Comparison of ENCODE assay signal across 8 mouse cellular contexts in the genomic region with DNA sequence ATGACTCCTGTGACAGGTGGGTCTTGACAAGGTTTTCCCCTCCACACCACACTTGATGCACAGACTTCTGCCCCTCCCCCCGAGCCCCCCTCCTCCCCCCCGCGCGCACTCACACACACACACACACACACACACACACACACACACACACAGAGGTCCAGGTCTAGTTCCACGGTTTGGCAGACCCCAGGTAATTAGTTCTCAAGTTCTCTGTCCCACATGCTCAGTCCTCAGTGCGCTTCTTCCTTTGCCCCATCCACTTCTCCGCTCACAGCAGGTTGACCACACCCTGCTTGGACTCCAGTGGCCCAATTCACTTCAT. TPM values are rescaled to one million over a fixed set of nuclear protein-coding genes. Genes with fewer than 3 reads are reported as not detected.
A peak's percentile ranks its signal among the peaks of the same experiment; 100 is the strongest.
DNase-seq lines count a peak whose midpoint lies in the region; ATAC-seq and TF ChIP-seq lines count a peak whose summit lies in the region.

No protein-coding gene starts in this region.

- H3K36me3 ChIP-seq in lung, embryonic 15.5 days, result no peaks in the 10 kb centered on the region
- no peaks in the 10 kb centered on the region for H3K36me3 ChIP-seq in forebrain, embryonic 12.5 days (replicated peaks)
- H3K36me3 ChIP-seq in intestine, postnatal 0 days (ENCODE audit: control insufficient read depth, insufficient read depth), result no peaks in the 10 kb centered on the region
- H3K36me3 ChIP-seq in neural tube, embryonic 14.5 days (ENCODE audit: control insufficient read depth, insufficient read depth, low read length), result no peaks in the 10 kb centered on the region

- H3K4me3 ChIP-seq in lung, embryonic 15.5 days, result peak overlapping the region; percentile 47
- H3K4me3 ChIP-seq in forebrain, embryonic 12.5 days (replicated peaks), result peak overlapping the region; percentile 55
- peak overlapping the region; percentile 27 for H3K4me3 ChIP-seq in intestine, postnatal 0 days (ENCODE audit: low read depth, low read length)
- H3K4me3 ChIP-seq in neural tube, embryonic 14.5 days (ENCODE audit: low read depth, low read length), result peak overlapping the region; percentile 40

- no peak for DNase-seq in lung, postnatal 14 days
- DNase-seq in embryo, embryonic 11 days, result no peak
- no peak for DNase-seq in layer of hippocampus, postnatal 10 days (ENCODE audit: low spot score in 2 of 2)

- peaks cover 7% of the 10 kb centered on the region; the same call in 1 of the 2 replicates for H3K27me3 ChIP-seq in lung, embryonic 15.5 days
- H3K27me3 ChIP-seq in forebrain, embryonic 12.5 days, result peaks cover 10% of the 10 kb centered on the region; the same call in 1 of the 2 replicates
- no peaks in the 10 kb centered on the region for H3K27me3 ChIP-seq in intestine, postnatal 0 days (replicated peaks; ENCODE audit: control insufficient read depth, insufficient read depth, low read length)
- H3K27me3 ChIP-seq in neural tube, embryonic 14.5 days (ENCODE audit: control insufficient read depth, insufficient read depth, low read length), result no peaks in the 10 kb centered on the region

- H3K27ac ChIP-seq in lung, embryonic 15.5 days, result no peak overlapping the region
- H3K27ac ChIP-seq in forebrain, embryonic 12.5 days, result peak overlapping the region; percentile 38; the same call in 1 of the 2 replicates
- H3K27ac ChIP-seq in intestine, postnatal 0 days (ENCODE audit: low read depth, low read length), result no peak overlapping the region
- H3K27ac ChIP-seq in neural tube, embryonic 14.5 days (ENCODE audit: low read depth, low read length), result no peak overlapping the region

- peak overlapping the region; percentile 99 for H3K4me2 ChIP-seq in lung, embryonic 15.5 days
- H3K4me2 ChIP-seq in forebrain, embryonic 12.5 days, result peak overlapping the region; percentile 98
- peak overlapping the region; percentile 80 for H3K4me2 ChIP-seq in intestine, postnatal 0 days (replicated peaks; ENCODE audit: low read depth)
- peak overlapping the region; percentile 93 for H3K4me2 ChIP-seq in neural tube, embryonic 14.5 days (ENCODE audit: low read depth, low read length)

- WGBS in lung, embryonic 15.5 days, result 30% methylated on average over 4 of the region's 7 CpGs
- 47% methylated on average over 5 of the region's 7 CpGs for WGBS in forebrain, embryonic 12.5 days
- WGBS in intestine, postnatal 0 days, result 19% methylated on average over 4 of the region's 7 CpGs
- WGBS in neural tube, embryonic 14.5 days, result 25% methylated on average over 7 of the region's 7 CpGs

- no peaks in the 10 kb centered on the region for H3K9me3 ChIP-seq in lung, embryonic 15.5 days
- no peaks in the 10 kb centered on the region for H3K9me3 ChIP-seq in forebrain, embryonic 12.5 days
- no peaks in the 10 kb centered on the region for H3K9me3 ChIP-seq in intestine, postnatal 0 days (ENCODE audit: control insufficient read depth)
- no peaks in the 10 kb centered on the region for H3K9me3 ChIP-seq in neural tube, embryonic 14.5 days (ENCODE audit: control insufficient read depth, low read length)

- no peak for TF ChIP-seq CTCF in intestine, postnatal 0 days (IDR thresholded peaks at IDR 0.05; ENCODE audit: low read depth)

- H3K4me1 ChIP-seq in lung, embryonic 15.5 days, result peaks cover 10% of the 10 kb centered on the region
- H3K4me1 ChIP-seq in forebrain, embryonic 12.5 days, result peaks cover 15% of the 10 kb centered on the region
- H3K4me1 ChIP-seq in intestine, postnatal 0 days (replicated peaks; ENCODE audit: control insufficient read depth, insufficient read depth, low read length), result no peaks in the 10 kb centered on the region
- H3K4me1 ChIP-seq in neural tube, embryonic 14.5 days (ENCODE audit: control insufficient read depth, insufficient read depth, low read length), result no peaks in the 10 kb centered on the region

- peak; percentile 35; the same call in 1 of the 2 replicates for ATAC-seq in lung, embryonic 15.5 days (ENCODE audit: borderline replicate concordance, extremely low read depth, low FRiP score, low TSS enrichment)
- peak; percentile 9; the same call in 1 of the 2 replicates for ATAC-seq in forebrain, embryonic 12.5 days (ENCODE audit: low FRiP score)
- ATAC-seq in intestine, postnatal 0 days, result no peak
- no peak; the same call in 1 of the 2 replicates for ATAC-seq in neural tube, embryonic 14.5 days (ENCODE audit: low read depth)
- no peak for ATAC-seq in megakaryocyte-erythroid progenitor cell, adult 5-6 weeks (replicated peaks; ENCODE audit: low FRiP score, low TSS enrichment, poor library complexity, severe bottlenecking)

- H3K9ac ChIP-seq in lung, embryonic 15.5 days, result no peak overlapping the region
- H3K9ac ChIP-seq in forebrain, embryonic 12.5 days, result peak overlapping the region; percentile 71
- no peak overlapping the region for H3K9ac ChIP-seq in intestine, postnatal 0 days (ENCODE audit: low read depth, low read length)
- peak overlapping the region; percentile 61 for H3K9ac ChIP-seq in neural tube, embryonic 14.5 days (replicated peaks; ENCODE audit: low read depth, low read length)

RNA-seq across cellular contexts. Expression of a gene that starts 0.3 kb away (rescaled TPM):
- polyA plus RNA-seq in lung, embryonic 15.5 days (2015; fragmentation: Nextera tagmentation; extraction: Ambion mirVana), result 57.7 and 57.8 TPM in 2 replicates
- 78.8 and 80.8 TPM in 2 replicates for polyA plus RNA-seq in forebrain, embryonic 12.5 days (2016; fragmentation: Nextera tagmentation; extraction: Ambion mirVana)
- polyA plus RNA-seq in intestine, postnatal 0 days (2015; fragmentation: Nextera tagmentation; extraction: Ambion mirVana), result 56.1 and 57.3 TPM in 2 replicates
- 26.9 and 27.8 TPM in 2 replicates for polyA plus RNA-seq in neural tube, embryonic 14.5 days (2014; fragmentation: Nextera tagmentation; extraction: Ambion mirVana)
- 10 to 100 TPM; 18.7 to 19.0 TPM for total RNA-seq in layer of hippocampus, postnatal 10 days (2021)
- 73.1 and 97.2 TPM in 2 replicates for total RNA-seq in megakaryocyte-erythroid progenitor cell, adult 5-6 weeks (2014; fragmentation: Nextera tagmentation)
- total RNA-seq in megakaryocyte-erythroid progenitor cell, adult 5-6 weeks (2017), result 74.5 and 81.1 TPM in 2 replicates

RNA-seq across cellular contexts. Expression of a gene that starts 0.7 kb away (rescaled TPM):
- polyA plus RNA-seq in lung, embryonic 15.5 days (2015; fragmentation: Nextera tagmentation; extraction: Ambion mirVana), result 0.54 and 0.96 TPM in 2 replicates
- polyA plus RNA-seq in forebrain, embryonic 12.5 days (2016; fragmentation: Nextera tagmentation; extraction: Ambion mirVana), result 9.1 and 10.2 TPM in 2 replicates
- 0.50 and 0.57 TPM in 2 replicates for polyA plus RNA-seq in intestine, postnatal 0 days (2015; fragmentation: Nextera tagmentation; extraction: Ambion mirVana)
- polyA plus RNA-seq in neural tube, embryonic 14.5 days (2014; fragmentation: Nextera tagmentation; extraction: Ambion mirVana), result 16.3 and 19.6 TPM in 2 replicates
- total RNA-seq in layer of hippocampus, postnatal 10 days (2021), result 1 to 10 TPM; 8.1 to 9.8 TPM
- total RNA-seq in megakaryocyte-erythroid progenitor cell, adult 5-6 weeks (2014; fragmentation: Nextera tagmentation), result not detected in 2 replicates
- 1.0 TPM in 1 of 2 replicates, not detected in the other for total RNA-seq in megakaryocyte-erythroid progenitor cell, adult 5-6 weeks (2017)

Comparison
In these comparisons a context has a peak if more than half of its experiments do, and no peak if none do; other contexts are left out.
1. ATAC-seq: peak in lung, embryonic 15.5 days (single experiment) and forebrain, embryonic 12.5 days (single experiment); none in intestine, postnatal 0 days (single experiment), neural tube, embryonic 14.5 days (single experiment) and megakaryocyte-erythroid progenitor cell, adult 5-6 weeks (single experiment).
2. H3K9ac ChIP-seq: peak in forebrain, embryonic 12.5 days (single experiment) and neural tube, embryonic 14.5 days (single experiment); none in lung, embryonic 15.5 days (single experiment) and intestine, postnatal 0 days (single experiment).
3. Peak in every context shown above with its lines, with median percentiles within 50 percentile points of each other: H3K4me2 ChIP-seq and H3K4me3 ChIP-seq.